Mouse (Mus musculus): Measurements from ENCODE around the gene Il27ra.

DNA sequence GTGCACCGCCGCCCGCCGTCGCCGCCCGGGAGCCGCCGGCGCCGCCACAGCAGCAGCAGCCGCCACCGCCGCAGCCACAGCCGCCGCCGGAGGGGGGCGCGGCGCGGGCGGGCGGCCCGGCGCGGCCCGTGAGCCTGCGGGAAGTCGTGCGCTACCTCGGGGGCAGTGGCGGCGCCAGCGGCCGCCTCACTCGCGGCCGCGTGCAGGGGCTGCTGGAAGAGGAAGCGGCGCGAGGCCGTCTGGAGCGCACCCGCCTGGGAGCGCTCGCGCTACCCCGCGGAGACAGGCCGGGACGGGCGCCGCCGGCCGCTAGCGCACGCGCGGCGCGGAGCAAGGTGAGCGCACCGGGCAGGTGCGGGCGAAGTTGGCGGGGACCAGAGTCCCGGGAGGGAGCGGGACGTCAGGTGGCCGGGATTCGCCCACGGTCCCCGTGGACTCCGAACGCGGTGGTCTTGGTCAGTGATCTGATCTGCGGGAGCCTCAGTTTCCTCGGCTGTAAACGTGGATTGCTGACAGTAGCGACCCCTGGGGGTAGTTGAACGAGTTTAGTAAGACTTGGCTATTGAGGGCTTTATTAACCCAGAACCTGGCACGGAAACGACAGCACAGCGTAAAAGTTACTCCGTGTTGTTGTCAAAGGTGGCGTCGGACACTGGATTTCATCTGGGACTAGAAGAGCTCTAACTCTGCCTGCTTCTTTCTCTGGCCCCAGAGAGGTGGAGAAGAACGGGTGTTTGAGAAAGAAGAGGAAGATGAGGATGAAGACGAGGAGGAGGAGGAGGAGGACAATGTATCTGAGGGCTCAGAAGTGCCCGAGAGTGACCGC, 43.9 kb downstream of the Il27ra start:
- TF ChIP-seq POLR2A (IDR thresholded peaks at IDR 0.05; ENCODE audit: control insufficient read depth, low read depth, low read length) (no peak), CTCF (IDR thresholded peaks at IDR 0.05; ENCODE audit: control insufficient read depth, insufficient read depth, insufficient replicate concordance, low read depth, low read length) (no peak)
